Mouse (Mus musculus) telencephalon, adult 2 months (tissue): ENCODE results near the gene Trim10.

ENCODE experiments used
- DNase-seq: peaks from one replicate; pipeline ENCODE4 v3.0.0-alpha.2; 2011; ENCODE audit warnings: low read depth, low spot score

Trim10 gene

DNA sequence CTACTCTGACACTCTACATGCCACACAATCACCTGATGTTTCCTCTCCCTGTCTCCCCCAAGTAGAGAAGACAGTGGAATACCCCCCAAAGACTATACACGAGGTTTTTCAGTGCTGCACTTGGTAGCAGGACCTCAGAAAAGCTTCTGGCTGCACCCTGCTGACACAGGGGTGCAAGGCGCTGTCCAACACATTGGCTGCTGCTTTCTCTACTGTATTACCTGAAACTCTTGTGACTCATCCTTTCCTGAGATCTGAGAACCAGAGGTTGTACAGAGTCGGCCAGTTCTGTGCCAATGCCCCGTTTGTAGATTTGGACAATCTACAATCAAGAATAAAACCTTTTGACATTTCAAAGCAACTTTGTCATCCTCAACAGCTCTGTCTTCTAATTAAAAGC, 40.4 kb downstream of the Trim10 start:
- DNase-seq: no peak

DNA sequence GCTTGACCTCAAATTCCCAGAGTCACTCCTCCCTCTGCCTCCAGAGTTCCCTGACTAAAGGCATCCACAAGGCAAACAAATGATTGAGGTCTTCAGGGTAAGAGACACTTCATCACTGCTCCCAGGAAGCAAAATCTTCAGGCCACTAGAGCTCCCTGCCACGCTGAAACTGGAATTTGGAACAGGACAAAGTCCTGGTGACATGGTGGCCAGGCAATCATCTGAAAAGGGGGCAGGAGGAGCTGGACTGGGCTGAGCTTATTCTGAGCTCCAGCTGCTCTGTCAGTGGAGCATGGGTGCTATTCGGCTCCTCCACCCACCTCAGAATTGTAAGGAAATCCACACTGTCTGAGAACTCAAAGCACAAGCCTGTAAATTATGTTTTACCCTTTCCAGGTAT, 42.7 kb downstream of the Trim10 start:
- DNase-seq: no peak

DNA sequence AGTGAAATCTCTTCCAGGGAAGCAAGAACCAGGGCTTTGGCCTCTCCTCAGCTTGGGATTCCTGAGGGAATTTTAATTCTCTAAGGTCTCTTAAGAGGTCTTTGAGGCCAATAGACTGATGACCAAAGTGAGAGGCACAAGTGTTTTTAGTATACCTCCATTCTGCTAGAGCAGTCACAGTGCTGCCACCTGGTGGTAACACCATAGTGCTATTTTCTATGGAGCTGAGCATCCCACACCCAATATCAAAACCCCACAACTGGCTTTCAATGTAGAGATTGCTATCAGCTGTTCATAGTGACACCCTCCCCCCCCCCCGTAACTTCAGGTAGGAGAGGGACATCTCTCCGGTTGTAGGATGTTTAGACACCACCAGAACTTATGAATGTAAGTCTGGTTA, 44.7 kb downstream of the Trim10 start:
- peak; percentile 18 for DNase-seq

DNA sequence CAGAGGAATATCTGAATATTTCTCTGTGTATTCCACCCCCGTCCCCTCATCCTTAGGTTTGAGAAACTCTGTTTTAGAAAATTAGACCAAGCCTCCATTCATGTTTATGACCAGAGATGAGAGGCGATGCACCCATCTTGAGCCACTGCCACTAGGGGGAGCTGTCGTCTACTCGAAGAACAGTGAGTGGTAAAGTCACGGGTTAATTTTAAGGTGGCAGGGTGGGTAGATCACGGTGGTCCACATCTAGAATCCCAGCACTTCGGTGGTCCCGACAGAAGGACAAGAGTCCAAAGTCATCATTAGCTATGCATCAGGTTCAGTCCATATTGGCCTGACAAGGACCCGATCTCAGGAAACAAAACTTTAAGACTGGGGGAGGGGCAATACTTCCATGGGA, 45.7 kb downstream of the Trim10 start:
- no peak for DNase-seq

DNA sequence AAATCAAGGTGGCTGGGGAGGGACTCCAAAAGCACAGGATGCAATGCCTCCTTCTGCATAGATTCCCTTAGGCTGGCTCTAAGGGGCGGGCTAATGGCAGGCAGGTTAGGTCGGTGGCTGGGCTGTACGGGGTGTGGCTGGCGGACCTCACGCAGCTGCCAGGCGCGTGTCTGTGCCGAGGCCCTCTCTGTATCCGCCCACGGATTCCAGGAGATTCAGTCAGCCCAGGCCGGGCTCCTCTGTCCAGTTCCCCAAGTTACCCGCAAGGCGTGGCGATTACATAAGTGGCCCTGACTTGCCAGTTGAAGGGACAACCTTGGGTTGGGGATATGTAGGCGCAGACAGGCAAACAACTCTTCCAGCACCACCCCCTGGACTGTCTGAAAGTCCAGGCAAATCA, 50.9 kb downstream of the Trim10 start:
- no peak for DNase-seq

- DNase-seq: no peak
These were observed 53.3 kb downstream of the Trim10 start for GRCm38 (mm10) chr17:36922715-36923114.

GRCm38 (mm10) chr17:36923491-36923890, 54.1 kb downstream of the Trim10 start:
- no peak for DNase-seq
